Mouse (Mus musculus) stomach, embryonic 15.5 days (tissue): ENCODE data around the gene Hoxc8. TPM values are rescaled to one million over a fixed set of nuclear protein-coding genes. Genes with fewer than 3 reads are reported as not detected.

Source experiments
- ATAC-seq: fragments of 200-750 bp; cut with Nextera tagmentation; 2 replicates; pipeline ENCODE4 v1.8.0; 2017; ENCODE audit warnings: low read depth, moderate number of reproducible peaks, moderate TSS enrichment; ENCODE audit not compliant: insufficient read depth, low FRiP score
- H3K27ac ChIP-seq: fragments of 300-500 bp; sonication (generic); 2 replicates; pipeline ENCODE4 v1.5.1; 2015; ENCODE audit warnings: mild to moderate bottlenecking, inconsistent platforms
- H3K27me3 ChIP-seq: fragments of 300-500 bp; sonication (generic); replicated peaks from 2 replicates; pipeline ENCODE4 v1.6.1; 2015; ENCODE audit warnings: inconsistent platforms
- H3K36me3 ChIP-seq: fragments of 300-500 bp; sonication (generic); 2 replicates; pipeline ENCODE4 v1.6.1; 2015; ENCODE audit warnings: inconsistent platforms
- H3K4me1 ChIP-seq: fragments of 300-500 bp; sonication (generic); 2 replicates; pipeline ENCODE4 v1.6.1; 2015; ENCODE audit warnings: inconsistent platforms
- H3K4me2 ChIP-seq: fragments of 300-500 bp; sonication (generic); 2 replicates; pipeline ENCODE4 v1.6.1; 2015; ENCODE audit warnings: mild to moderate bottlenecking, inconsistent platforms
- H3K4me3 ChIP-seq: fragments of 300-500 bp; sonication (generic); replicated peaks from 2 replicates; pipeline ENCODE4 v1.5.1; 2015; ENCODE audit warnings: inconsistent platforms
- H3K9ac ChIP-seq: fragments of 300-500 bp; sonication (generic); 2 replicates; pipeline ENCODE4 v1.6.1; 2015; ENCODE audit warnings: inconsistent platforms
- H3K9me3 ChIP-seq: fragments of 300-500 bp; sonication (generic); 2 replicates; pipeline ENCODE4 v1.6.1; 2016; ENCODE audit warnings: inconsistent platforms
- WGBS: fragments of 180-500 bp; shearing (Covaris S2); methylation state at CpG from one replicate; pipeline ENCODE4 v1.1.7; 2015; 5-methylcytosine and 5-hydroxymethylcytosine counted together
- polyA plus RNA-seq: library from polyadenylated mRNA; unstranded; fragments of >200 nt; fragmentation: Nextera tagmentation; extraction: Ambion mirVana; gene quantifications from 2 replicates; pipeline ENCODE4 v1.2.1, GENCODE M21; 2015

The Hoxc8 gene
- polyA plus RNA-seq, 1 experiment from 2014 or later: 1.9 TPM

DNA sequence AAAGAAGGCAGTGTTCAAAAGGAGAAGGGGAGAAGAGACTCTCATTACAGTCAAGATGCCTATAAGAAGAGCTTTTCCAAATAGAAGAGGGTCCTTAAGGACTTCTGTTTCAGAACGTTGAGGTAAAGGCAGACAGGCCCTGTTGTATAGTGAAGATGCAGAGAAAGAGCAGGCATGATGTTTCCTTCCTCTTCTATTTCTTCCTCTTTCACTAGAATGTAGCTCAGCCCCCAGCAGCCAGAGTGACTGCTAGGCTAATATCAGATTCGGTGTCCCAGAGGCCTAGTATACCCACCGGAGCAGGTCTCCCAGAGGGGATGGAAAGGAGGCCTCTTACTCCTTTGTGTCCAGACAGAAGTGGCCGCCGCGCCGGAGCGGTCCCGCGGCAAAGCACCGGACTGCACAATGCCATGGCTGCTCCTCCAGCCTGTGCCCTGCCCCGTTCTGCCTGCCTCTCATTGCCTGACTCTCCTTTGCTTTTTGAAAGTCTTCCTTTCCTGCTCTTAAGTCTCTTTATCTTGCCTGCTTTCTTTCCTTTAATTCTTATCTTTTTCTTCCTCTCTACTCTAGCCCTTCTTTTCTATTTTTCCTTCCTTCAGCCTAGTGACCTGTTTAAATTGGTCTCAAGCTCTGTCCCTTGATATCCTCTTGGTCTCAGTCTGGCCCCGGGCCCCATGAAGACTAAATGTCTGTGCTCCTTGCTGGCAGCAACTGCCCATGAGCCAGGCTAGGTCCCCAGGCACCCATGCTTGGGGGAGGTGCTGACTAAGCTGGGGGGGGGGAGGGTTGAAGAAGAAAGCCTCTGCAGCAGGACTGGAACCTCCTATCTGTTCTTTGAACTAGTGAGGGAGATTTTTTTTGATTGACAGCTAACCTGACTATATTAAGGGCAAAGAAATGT, 11.5 kb upstream of the Hoxc8 start:
- ATAC-seq: no peak
- H3K36me3 ChIP-seq: no peaks in the 10 kb centered on the region
- no peak overlapping the region for H3K4me2 ChIP-seq
- H3K9me3 ChIP-seq: no peaks in the 10 kb centered on the region
- H3K27me3 ChIP-seq: peaks cover 96% of the 10 kb centered on the region
- H3K4me3 ChIP-seq: no peak overlapping the region
- H3K9ac ChIP-seq: no peak overlapping the region
- no peak overlapping the region for H3K27ac ChIP-seq
- peaks cover 17% of the 10 kb centered on the region for H3K4me1 ChIP-seq
- 10% methylated on average over 13 of the region's 13 CpGs for WGBS

DNA sequence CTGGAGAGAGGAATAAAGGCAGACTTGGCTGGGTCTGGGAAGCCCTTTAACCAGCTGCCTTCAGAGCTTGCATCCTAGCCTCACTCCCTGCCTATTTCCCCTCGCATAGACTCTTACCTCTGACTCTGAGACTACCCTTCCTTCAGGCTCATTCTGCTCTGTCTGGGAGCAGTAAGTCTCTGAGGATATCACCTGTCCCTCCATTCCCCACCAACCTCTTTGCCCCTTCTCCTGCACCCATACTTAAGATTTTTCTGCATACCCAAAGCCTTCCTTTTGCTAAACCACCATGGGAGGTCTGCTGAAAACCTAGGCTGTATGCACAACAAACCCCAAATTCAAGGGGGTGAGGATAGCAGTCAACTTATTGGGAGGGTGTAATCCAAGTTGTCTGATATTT, 10.5 kb upstream of the Hoxc8 start:
- Histone ChIP-seq H3K27me3 (peaks cover 96% of the 10 kb centered on the region), H3K36me3 (no peaks in the 10 kb centered on the region), H3K4me3 (no peak overlapping the region), H3K27ac (no peak overlapping the region), H3K9ac (no peak overlapping the region), H3K9me3 (no peaks in the 10 kb centered on the region), H3K4me2 (no peak overlapping the region), H3K4me1 (peaks cover 17% of the 10 kb centered on the region)
- WGBS: 0% methylated on average over 1 of the region's 1 CpGs
- ATAC-seq: no peak

DNA sequence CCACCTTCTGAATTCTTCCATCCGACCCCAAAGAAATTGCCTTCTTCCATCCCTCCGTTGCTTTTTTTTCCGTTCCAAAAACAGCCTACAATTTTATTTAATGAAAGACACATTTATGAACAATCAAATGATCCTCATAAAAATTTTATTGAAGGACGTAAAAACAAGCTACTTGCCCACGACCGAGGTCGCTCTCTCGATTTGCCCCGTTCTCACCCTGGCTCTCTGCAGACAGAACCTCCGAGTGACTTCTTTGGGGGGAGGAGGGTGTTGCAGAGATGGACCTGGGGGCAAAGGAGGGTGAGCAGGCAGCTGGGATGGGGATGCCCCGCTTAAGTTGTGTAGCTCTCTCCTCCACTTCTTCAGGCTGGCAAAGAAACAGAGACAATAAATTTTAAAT, 10.1 kb upstream of the Hoxc8 start:
- 5% methylated on average over 11 of the region's 11 CpGs for WGBS
- ATAC-seq: no peak
- H3K27me3 ChIP-seq: peaks cover 96% of the 10 kb centered on the region
- peaks cover 17% of the 10 kb centered on the region for H3K4me1 ChIP-seq
- H3K27ac ChIP-seq: no peak overlapping the region
- no peak overlapping the region for H3K4me2 ChIP-seq
- no peak overlapping the region for H3K4me3 ChIP-seq
- H3K9ac ChIP-seq: no peak overlapping the region
- no peaks in the 10 kb centered on the region for H3K36me3 ChIP-seq
- no peaks in the 10 kb centered on the region for H3K9me3 ChIP-seq

DNA sequence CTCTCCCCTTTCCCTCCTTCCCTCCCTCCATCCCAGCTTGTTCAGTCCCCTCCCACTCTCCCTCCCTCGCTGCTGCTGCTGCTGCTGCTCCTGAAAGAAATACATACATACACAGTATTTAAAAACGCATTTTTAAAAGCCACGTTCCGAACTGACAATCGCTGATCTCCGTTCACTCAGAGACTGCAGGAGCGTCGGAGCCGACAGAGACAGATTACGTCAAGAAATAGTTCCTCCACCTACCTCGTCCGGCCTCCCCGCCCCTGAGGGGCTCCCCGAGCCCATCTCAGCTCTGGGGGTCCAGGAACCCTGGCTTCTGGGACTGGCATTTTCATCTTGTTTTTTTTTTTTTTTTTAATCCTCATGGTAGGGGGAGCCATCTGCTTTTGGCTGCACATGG, 9.5 kb upstream of the Hoxc8 start:
- H3K4me1 ChIP-seq: peaks cover 17% of the 10 kb centered on the region
- no peak overlapping the region for H3K27ac ChIP-seq
- H3K27me3 ChIP-seq: peaks cover 96% of the 10 kb centered on the region
- ATAC-seq: no peak
- H3K36me3 ChIP-seq: no peaks in the 10 kb centered on the region
- H3K4me3 ChIP-seq: peak overlapping the region; percentile 17; the same call in 1 of the 2 replicates
- WGBS: under 1% methylated on average over 14 of the region's 14 CpGs
- H3K9me3 ChIP-seq: no peaks in the 10 kb centered on the region
- H3K4me2 ChIP-seq: peak overlapping the region; percentile 47
- H3K9ac ChIP-seq: no peak overlapping the region

- whole genome bisulfite sequencing: under 1% methylated on average over 88 of the region's 88 CpGs
- ATAC-seq: no peak
- peaks cover 17% of the 10 kb centered on the region for H3K4me1 ChIP-seq
- no peaks in the 10 kb centered on the region for H3K36me3 ChIP-seq
- peak overlapping the region; percentile 47 for H3K4me2 ChIP-seq
- no peaks in the 10 kb centered on the region for H3K9me3 ChIP-seq
- H3K9ac ChIP-seq: no peak overlapping the region
- H3K27ac ChIP-seq: no peak overlapping the region
- peaks cover 96% of the 10 kb centered on the region for H3K27me3 ChIP-seq
- peak overlapping the region; percentile 17 for H3K4me3 ChIP-seq
These were observed 8.8 kb upstream of the Hoxc8 start for GRCm38 (mm10) chr15:102981379-102982288.

DNA sequence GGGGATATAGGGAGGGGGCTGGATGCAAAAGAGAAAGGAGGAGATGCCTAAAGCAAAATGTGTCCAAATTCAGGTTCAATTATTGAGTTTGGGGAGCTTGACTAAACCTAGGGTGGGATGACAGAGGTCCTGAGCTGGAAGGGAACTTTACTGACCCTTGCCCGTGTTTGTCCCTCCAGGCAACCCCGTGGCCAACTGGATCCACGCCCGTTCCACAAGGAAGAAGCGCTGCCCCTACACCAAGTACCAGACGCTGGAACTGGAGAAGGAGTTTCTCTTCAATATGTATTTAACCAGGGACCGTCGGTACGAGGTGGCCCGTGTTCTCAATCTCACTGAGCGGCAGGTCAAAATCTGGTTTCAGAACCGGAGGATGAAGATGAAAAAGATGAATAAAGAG, 6.7 kb upstream of the Hoxc8 start:
- Histone ChIP-seq H3K36me3 (no peaks in the 10 kb centered on the region), H3K27ac (no peak overlapping the region), H3K9me3 (no peaks in the 10 kb centered on the region), H3K4me1 (peaks cover 10% of the 10 kb centered on the region), H3K27me3 (peaks cover 96% of the 10 kb centered on the region), H3K4me3 (no peak overlapping the region), H3K9ac (no peak overlapping the region), H3K4me2 (no peak overlapping the region)
- ATAC-seq: no peak
- WGBS: 3% methylated on average over 12 of the region's 12 CpGs

GRCm38 (mm10) chr15:102984521-102984920, 5.9 kb upstream of the Hoxc8 start:
- Histone ChIP-seq H3K36me3 (no peaks in the 10 kb centered on the region), H3K9ac (no peak overlapping the region), H3K4me2 (no peak overlapping the region), H3K4me1 (peaks cover 10% of the 10 kb centered on the region), H3K27ac (no peak overlapping the region), H3K9me3 (no peaks in the 10 kb centered on the region), H3K4me3 (no peak overlapping the region), H3K27me3 (peaks cover 96% of the 10 kb centered on the region)
- 3% methylated on average over 10 of the region's 10 CpGs for WGBS
- ATAC-seq: no peak

- no peak overlapping the region for H3K4me3 ChIP-seq
- no peak for ATAC-seq
- WGBS: 13% methylated on average over 3 of the region's 3 CpGs
- H3K4me2 ChIP-seq: no peak overlapping the region
- H3K9ac ChIP-seq: no peak overlapping the region
- no peaks in the 10 kb centered on the region for H3K9me3 ChIP-seq
- no peak overlapping the region for H3K27ac ChIP-seq
- no peaks in the 10 kb centered on the region for H3K36me3 ChIP-seq
- H3K4me1 ChIP-seq: peaks cover 10% of the 10 kb centered on the region
- H3K27me3 ChIP-seq: peaks cover 96% of the 10 kb centered on the region
These were observed 5.5 kb upstream of the Hoxc8 start for GRCm38 (mm10) chr15:102984925-102985324.

DNA sequence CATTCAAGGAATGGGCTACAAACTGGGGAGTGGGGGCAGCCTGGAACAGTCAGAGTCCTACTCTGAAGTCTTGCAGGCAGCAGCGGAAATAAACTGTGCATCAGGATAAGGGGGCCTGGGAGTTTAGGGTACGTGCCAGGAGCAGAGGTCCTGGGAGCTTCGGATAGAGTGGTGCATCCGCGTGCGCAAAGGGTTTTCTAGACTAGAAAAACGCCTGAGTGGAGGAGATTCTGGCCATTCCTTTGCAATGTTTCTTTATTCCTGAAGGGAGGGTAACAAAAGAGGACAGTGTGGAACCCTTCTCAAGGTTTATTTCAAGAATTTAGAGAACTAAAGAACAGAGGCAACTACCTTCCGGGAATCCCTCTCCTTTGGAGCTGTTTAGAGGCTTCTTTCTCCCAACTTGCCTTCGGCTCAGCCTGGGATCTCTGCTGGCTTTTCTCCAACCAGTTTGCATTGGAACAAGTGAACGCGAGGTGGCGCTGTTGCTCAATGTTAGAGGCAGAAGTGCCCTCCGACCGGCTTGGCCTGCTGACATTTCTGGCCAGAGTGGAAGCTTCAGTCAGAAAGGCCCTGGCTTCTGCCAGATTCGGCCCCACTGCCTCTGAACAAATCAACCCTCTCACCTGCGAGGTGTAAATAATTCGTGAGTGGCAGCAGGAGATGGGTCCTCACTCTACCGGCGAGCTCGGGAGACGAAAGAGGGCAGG, 3.1 kb upstream of the Hoxc8 start:
- H3K4me1 ChIP-seq: 0 out of 2 replicates have a peak, but pooled peaks cover 5% of the 10 kb centered on the region
- H3K9me3 ChIP-seq: no peaks in the 10 kb centered on the region
- H3K4me3 ChIP-seq: no peak overlapping the region
- H3K27me3 ChIP-seq: peaks cover 93% of the 10 kb centered on the region
- H3K4me2 ChIP-seq: no peak overlapping the region
- no peaks in the 10 kb centered on the region for H3K36me3 ChIP-seq
- ATAC-seq: no peak; the same call in 1 of the 2 replicates
- no peak overlapping the region for H3K9ac ChIP-seq
- H3K27ac ChIP-seq: no peak overlapping the region
- 6% methylated on average over 21 of the region's 21 CpGs for WGBS

- Histone ChIP-seq H3K4me2 (no peak overlapping the region), H3K4me3 (no peak overlapping the region), H3K36me3 (no peaks in the 10 kb centered on the region), H3K9ac (no peak overlapping the region), H3K27ac (no peak overlapping the region), H3K27me3 (peaks cover 94% of the 10 kb centered on the region), H3K4me1 (0 out of 2 replicates have a peak, but pooled peaks cover 5% of the 10 kb centered on the region), H3K9me3 (no peaks in the 10 kb centered on the region)
- ATAC-seq: no peak
- WGBS: 43% methylated on average over 5 of the region's 5 CpGs
These were observed 2.3 kb upstream of the Hoxc8 start for GRCm38 (mm10) chr15:102988078-102988477.

GRCm38 (mm10) chr15:102991782-102992181, 1.4 kb downstream of the Hoxc8 start:
- Histone ChIP-seq H3K4me2 (no peak overlapping the region), H3K9me3 (no peaks in the 10 kb centered on the region), H3K9ac (no peak overlapping the region), H3K36me3 (no peaks in the 10 kb centered on the region), H3K4me3 (no peak overlapping the region), H3K4me1 (0 out of 2 replicates have a peak, but pooled peaks cover 5% of the 10 kb centered on the region), H3K27me3 (peaks cover 87% of the 10 kb centered on the region), H3K27ac (no peak overlapping the region)
- no peak for ATAC-seq
- WGBS: 9% methylated on average over 7 of the region's 7 CpGs
